Mouse (Mus musculus): ENCODE measurements around the gene Plekha5.

DNA sequence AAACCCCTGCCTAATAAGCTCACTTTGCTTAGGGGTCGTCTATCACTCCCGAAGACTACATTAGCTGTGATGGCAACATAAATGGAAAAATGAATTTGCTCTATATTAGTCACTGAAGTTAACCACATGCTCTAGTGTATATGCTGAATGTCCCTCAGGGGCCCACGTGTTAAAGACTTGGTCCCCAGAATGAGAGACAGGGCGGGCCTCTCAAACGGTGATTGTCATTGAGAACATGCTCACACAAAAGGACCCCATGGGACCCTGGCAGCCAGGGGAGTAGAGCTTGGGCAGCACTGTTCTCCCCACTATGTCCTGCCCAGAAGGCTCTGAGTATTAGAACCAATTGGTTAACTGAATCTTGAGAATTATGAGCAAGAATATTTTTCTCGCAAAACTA lies 97.1 kb downstream of the Plekha5 start:
- TF ChIP-seq CTCF (IDR thresholded peaks at IDR 0.05; ENCODE audit: insufficient read depth, low read depth, low read length) (no peak), POLR2A (IDR thresholded peaks at IDR 0.05; ENCODE audit: insufficient read depth, low read depth, low read length) (no peak)

Data from olfactory bulb, adult 2 months (tissue).